Mouse (Mus musculus) CH12.LX (cell line): Measurements from ENCODE around the gene Cap1.

Experiments
- CTCF ChIP-seq, 2 experiments: IDR thresholded peaks in 1 of 2; conservative IDR thresholded peaks in 1 of 2; 2 replicates each; pipeline ENCODE4 v1.5.1; 2011 to 2012; ENCODE audit warnings: low read depth in 2 of 2, low read length in 2 of 2, improper control_type of control experiment in 1 of 2, inconsistent platforms in 1 of 2, mild to moderate bottlenecking in 1 of 2, moderate library complexity in 1 of 2
- HCFC1 ChIP-seq: IDR thresholded peaks from 2 replicates; pipeline ENCODE4 v1.6.1; 2012; ENCODE audit warnings: low read depth, mild to moderate bottlenecking, inconsistent platforms, low read length, improper control_type of control experiment
- IRF4 ChIP-seq: IDR thresholded peaks from 2 replicates; pipeline ENCODE4 v1.6.1; 2014; ENCODE audit warnings: low read depth, mild to moderate bottlenecking, inconsistent platforms, low read length, improper control_type of control experiment
- POLR2A ChIP-seq: IDR thresholded peaks from 2 replicates; pipeline ENCODE4 v1.6.1; 2011; ENCODE audit warnings: low read depth, mild to moderate bottlenecking, improper control_type of control experiment, low read length
- SIN3A ChIP-seq: IDR thresholded peaks from 2 replicates; pipeline ENCODE4 v1.6.1; 2012; ENCODE audit warnings: low read length, improper control_type of control experiment, inconsistent platforms
- TCF12 ChIP-seq: IDR thresholded peaks from 2 replicates; pipeline ENCODE4 v1.6.1; 2014; ENCODE audit warnings: low read depth, mild to moderate bottlenecking, inconsistent platforms, low read length, improper control_type of control experiment
- ZNF384 ChIP-seq: IDR thresholded peaks from 2 replicates; pipeline ENCODE4 v1.6.1; 2012; ENCODE audit warnings: low read depth, low read length, improper control_type of control experiment, inconsistent platforms

DNA sequence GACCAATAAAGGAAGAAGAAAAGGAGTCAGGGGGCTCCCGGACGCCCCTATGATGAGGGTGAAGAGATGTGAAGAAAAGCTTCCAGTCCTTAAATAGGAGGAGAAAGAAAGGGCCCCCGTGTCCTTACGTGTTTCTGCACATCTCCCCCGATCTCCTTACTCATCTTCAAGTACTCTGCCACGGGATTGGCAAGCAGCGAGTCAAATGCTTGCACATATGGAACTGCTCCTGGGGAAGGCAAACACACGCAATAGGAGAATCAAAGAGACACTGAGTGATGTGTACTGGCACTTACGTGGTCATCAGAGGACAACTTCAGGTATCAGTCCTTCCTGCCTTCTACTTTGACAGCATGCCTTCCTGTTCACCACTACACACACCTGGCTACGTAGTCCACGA, 14.6 kb downstream of the Cap1 start:
- TF ChIP-seq HCFC1 (no peak), POLR2A (no peak), SIN3A (no peak), CTCF (conservative IDR thresholded peaks at IDR 0.05 in 1 of 2, IDR thresholded peaks at IDR 0.05 in 1 of 2; ENCODE audit: low read depth in 2 of 2, low read length in 2 of 2) (no peak), TCF12 (no peak), IRF4 (no peak), ZNF384 (no peak)
